12 mouse cellular contexts compared by ENCODE assay signal in the genomic region with DNA sequence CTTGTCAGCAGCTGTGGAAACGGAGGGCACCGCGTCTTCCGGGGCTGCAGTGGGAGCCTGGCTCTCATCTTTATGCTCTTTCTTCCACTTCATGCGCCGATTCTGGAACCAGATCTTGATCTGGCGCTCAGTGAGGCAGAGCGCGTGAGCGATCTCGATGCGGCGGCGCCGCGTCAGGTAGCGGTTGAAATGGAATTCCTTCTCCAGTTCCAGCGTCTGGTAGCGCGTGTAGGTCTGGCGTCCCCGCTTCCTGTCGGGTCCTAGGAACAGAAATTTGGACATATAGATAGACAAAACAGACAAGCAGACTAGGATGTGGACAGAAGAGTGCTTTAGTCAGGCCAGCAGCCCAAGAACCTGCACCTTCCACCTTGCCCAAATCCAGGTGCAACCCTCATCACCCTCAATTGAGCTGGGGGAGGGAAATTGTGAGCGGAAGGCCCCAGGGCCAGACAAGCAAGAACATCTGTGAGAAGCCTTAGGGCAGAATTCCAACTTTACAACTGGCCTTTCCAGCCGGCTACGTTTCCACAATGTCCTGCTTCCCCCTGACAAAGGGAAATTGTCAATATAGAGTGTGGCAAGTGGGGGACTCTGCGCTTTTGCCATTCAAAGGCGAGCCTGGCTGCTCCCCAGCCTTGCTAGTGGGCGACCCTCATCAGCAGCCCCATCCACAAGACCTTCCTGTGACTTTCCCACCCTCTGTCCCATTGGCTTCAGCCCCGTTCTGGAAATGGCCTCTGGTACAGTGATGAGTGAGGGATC. TPM values are rescaled to one million over a fixed set of nuclear protein-coding genes. Genes with fewer than 3 reads are reported as not detected.
DNase-seq lines count a peak whose midpoint lies in the region; ATAC-seq and TF ChIP-seq lines count a peak whose summit lies in the region.
"Had no signal": no experiment of that assay in that cellular context is flagged by ENCODE, and none has a peak within 500 bp of the region (broad histone marks: within the 10 kb centered on the region; RNA-seq: fewer than 3 reads in every experiment).

No protein-coding gene starts in this region.

- H3K9ac ChIP-seq in intestine, embryonic 15.5 days = peak overlapping the region; percentile 22
- peak overlapping the region; percentile 71 for H3K9ac ChIP-seq in limb, embryonic 14.5 days (ENCODE audit: low read depth, low read length, severe bottlenecking)
- no peak overlapping the region for H3K9ac ChIP-seq in forebrain, embryonic 15.5 days (replicated peaks)

- H3K27ac ChIP-seq in intestine, embryonic 15.5 days = no peak overlapping the region
- peak overlapping the region; percentile 58; the same call in 1 of the 2 replicates for H3K27ac ChIP-seq in limb, embryonic 14.5 days (replicated peaks; ENCODE audit: low read depth, low read length)
- no peak overlapping the region for H3K27ac ChIP-seq in forebrain, embryonic 15.5 days (replicated peaks)

- DNase-seq in heart, adult 11 months = peak; percentile 88
- no peak for DNase-seq in heart, postnatal 10 days
- DNase-seq in limb, embryonic 14.5 days (ENCODE audit: low spot score) = peak; percentile 54
- no peak for DNase-seq in embryo, embryonic 9.5 days (ENCODE audit: extremely low spot score)
- DNase-seq: cerebellum, adult 11 months; thymus, adult 2 months had no signal

- peak overlapping the region; percentile 47 for H3ac ChIP-seq in C2C12 (ENCODE audit: control insufficient read depth, insufficient read length, low read depth)

- H3K4me2 ChIP-seq in intestine, embryonic 15.5 days (replicated peaks) = peak overlapping the region; percentile 77
- H3K4me2 ChIP-seq in limb, embryonic 14.5 days (replicated peaks; ENCODE audit: low read depth, low read length, severe bottlenecking) = peak overlapping the region; percentile 96
- H3K4me2 ChIP-seq in forebrain, embryonic 15.5 days (replicated peaks) = no peak overlapping the region

- 11% methylated on average over 30 of the region's 30 CpGs for WGBS in intestine, embryonic 15.5 days
- WGBS in limb, embryonic 14.5 days = 4% methylated on average over 30 of the region's 30 CpGs
- 1% methylated on average over 30 of the region's 30 CpGs for WGBS in forebrain, embryonic 15.5 days

- ATAC-seq in intestine, embryonic 15.5 days = no peak
- no peak for ATAC-seq in limb, embryonic 14.5 days (ENCODE audit: low FRiP score, low read depth)
- no peak for ATAC-seq in activated CD4-positive, CD25-positive, alpha-beta regulatory T cell, adult 4 months
- ATAC-seq in forebrain, embryonic 15.5 days (replicated peaks) = no peak
- ATAC-seq: forebrain, embryonic 14.5 days had no signal

- no peaks in the 10 kb centered on the region for H3K9me3 ChIP-seq in intestine, embryonic 15.5 days
- H3K9me3 ChIP-seq in limb, embryonic 14.5 days (ENCODE audit: control insufficient read depth, low read length) = no peaks in the 10 kb centered on the region
- no peaks in the 10 kb centered on the region for H3K9me3 ChIP-seq in forebrain, embryonic 15.5 days

- no peak for TF ChIP-seq POLR2A in limb, embryonic 14.5 days (IDR thresholded peaks at IDR 0.05; ENCODE audit: borderline replicate concordance, extremely low read depth, insufficient read depth, insufficient read length)

- intact Hi-C loops in heart, postnatal 10 days (cut with DNase I) = no loop called here

- H3K79me2 ChIP-seq in C2C12 (ENCODE audit: control insufficient read depth, insufficient read depth) = peaks cover 67% of the 10 kb centered on the region

- peaks cover 26% of the 10 kb centered on the region for H3K4me1 ChIP-seq in intestine, embryonic 15.5 days (replicated peaks)
- H3K4me1 ChIP-seq in limb, embryonic 14.5 days (ENCODE audit: control insufficient read depth, insufficient read depth, low read length) = peaks cover 45% of the 10 kb centered on the region
- peaks cover 14% of the 10 kb centered on the region for H3K4me1 ChIP-seq in forebrain, embryonic 15.5 days

- peak overlapping the region; percentile 57 for H3K4me3 ChIP-seq in C2C12 (ENCODE audit: insufficient read depth, poor library complexity, severe bottlenecking)
- peak overlapping the region; percentile 42 for H3K4me3 ChIP-seq in intestine, embryonic 15.5 days (replicated peaks)
- peak overlapping the region; percentile 65 for H3K4me3 ChIP-seq in limb, embryonic 14.5 days (replicated peaks; ENCODE audit: low read length)
- H3K4me3 ChIP-seq in forebrain, embryonic 15.5 days = no peak overlapping the region

- peaks cover 26% of the 10 kb centered on the region for H3K79me3 ChIP-seq in C2C12 (ENCODE audit: low read depth)

- no peaks in the 10 kb centered on the region for H3K27me3 ChIP-seq in C2C12 (ENCODE audit: control insufficient read depth, insufficient read depth, insufficient read length)
- peaks cover 83% of the 10 kb centered on the region for H3K27me3 ChIP-seq in intestine, embryonic 15.5 days (replicated peaks)
- peaks cover 28% of the 10 kb centered on the region for H3K27me3 ChIP-seq in limb, embryonic 14.5 days (ENCODE audit: control insufficient read depth, insufficient read depth, low read length)
- H3K27me3 ChIP-seq in forebrain, embryonic 15.5 days = peaks cover 99% of the 10 kb centered on the region

- TF ChIP-seq CTCF in C2C12 (IDR thresholded peaks at IDR 0.05; ENCODE audit: control insufficient read depth, insufficient read depth, insufficient read length) = no peak

- no peaks in the 10 kb centered on the region for H3K36me3 ChIP-seq in C2C12 (ENCODE audit: control insufficient read depth, insufficient read depth)
- H3K36me3 ChIP-seq in intestine, embryonic 15.5 days = no peaks in the 10 kb centered on the region
- H3K36me3 ChIP-seq in limb, embryonic 14.5 days (ENCODE audit: control insufficient read depth, insufficient read depth, low read length) = no peaks in the 10 kb centered on the region
- H3K36me3 ChIP-seq in forebrain, embryonic 15.5 days = no peaks in the 10 kb centered on the region

TF ChIP-seq in C2C12, 6 proteins besides CTCF, POLR2A, EP300 and RAD21:
- TF ChIP-seq MYOD1 (IDR thresholded peaks at IDR 0.05; ENCODE audit: control insufficient read depth, insufficient read length, low read depth) = no peak
- no peak for TF ChIP-seq MAX (IDR thresholded peaks at IDR 0.05)
- TF ChIP-seq USF1 (IDR thresholded peaks at IDR 0.05; ENCODE audit: low read depth) = no peak
- TF ChIP-seq FOSL1 (IDR thresholded peaks at IDR 0.05; ENCODE audit: insufficient read depth, low read length, poor library complexity, severe bottlenecking) = no peak
- TF ChIP-seq MYOG (IDR thresholded peaks at IDR 0.05; ENCODE audit: control insufficient read depth, extremely low read depth, insufficient read length) = no peak
- no peak for TF ChIP-seq CEBPB (IDR thresholded peaks at IDR 0.05; ENCODE audit: low read depth)

RNA-seq across cellular contexts. Expression of a gene that starts 2.8 kb away (rescaled TPM):
- total RNA-seq in heart, postnatal 10 days (2021) = not detected
- 0.75 TPM for polyA plus RNA-seq in C2C12 (2012; fragmentation: generic; extraction: Trizol)
- not detected in 2 replicates for polyA plus RNA-seq in intestine, embryonic 15.5 days (2015; fragmentation: Nextera tagmentation; extraction: Ambion mirVana)
- 3.2 and 4.6 TPM in 2 replicates for polyA plus RNA-seq in limb, embryonic 14.5 days (2012; rRNA removed)
- 1.1 TPM in 1 of 2 replicates, not detected in the other for polyA plus RNA-seq in limb, embryonic 14.5 days (2014; fragmentation: Nextera tagmentation; extraction: Ambion mirVana)
- not detected for polyA plus RNA-seq in activated CD4-positive, CD25-positive, alpha-beta regulatory T cell, adult 4 months (2017; shearing (Covaris generic))
- not detected in 2 replicates for polyA plus RNA-seq in forebrain, embryonic 15.5 days (2015; fragmentation: Nextera tagmentation; extraction: Ambion mirVana)
- total RNA-seq: left cerebral cortex, adult 8-10 months had no signal
- polyA plus RNA-seq: forebrain, embryonic 14.5 days had no signal

RNA-seq across cellular contexts. Expression of a gene that starts 2.8 kb away (rescaled TPM):
- total RNA-seq in heart, postnatal 10 days (2021) = 1 to 10 TPM; 1.5 TPM
- 0.67 TPM for polyA plus RNA-seq in C2C12 (2012; fragmentation: generic; extraction: Trizol)
- 5.8 and 6.2 TPM in 2 replicates for polyA plus RNA-seq in intestine, embryonic 15.5 days (2015; fragmentation: Nextera tagmentation; extraction: Ambion mirVana)
- polyA plus RNA-seq in limb, embryonic 14.5 days (2012; rRNA removed) = 12.0 and 15.9 TPM in 2 replicates
- polyA plus RNA-seq in limb, embryonic 14.5 days (2014; fragmentation: Nextera tagmentation; extraction: Ambion mirVana) = 2.7 and 3.4 TPM in 2 replicates
- under 1 TPM in 1 of 2 experiments, not detected in 1; 0.21 TPM for polyA plus RNA-seq in activated CD4-positive, CD25-positive, alpha-beta regulatory T cell, adult 4 months (2017; shearing (Covaris generic))
- not detected in 2 replicates for polyA plus RNA-seq in forebrain, embryonic 15.5 days (2015; fragmentation: Nextera tagmentation; extraction: Ambion mirVana)
- total RNA-seq: left cerebral cortex, adult 8-10 months had no signal
- polyA plus RNA-seq: forebrain, embryonic 14.5 days had no signal

RNA-seq across cellular contexts. Expression of a gene that starts 5.7 kb away (rescaled TPM):
- total RNA-seq in heart, postnatal 10 days (2021) = under 1 TPM; 0.40 to 0.41 TPM
- polyA plus RNA-seq in C2C12 (2012; fragmentation: generic; extraction: Trizol) = 7.5 TPM
- polyA plus RNA-seq in intestine, embryonic 15.5 days (2015; fragmentation: Nextera tagmentation; extraction: Ambion mirVana) = 7.5 and 9.4 TPM in 2 replicates
- 15.8 and 17.0 TPM in 2 replicates for polyA plus RNA-seq in limb, embryonic 14.5 days (2012; rRNA removed)
- 8.9 and 10.1 TPM in 2 replicates for polyA plus RNA-seq in limb, embryonic 14.5 days (2014; fragmentation: Nextera tagmentation; extraction: Ambion mirVana)
- polyA plus RNA-seq in activated CD4-positive, CD25-positive, alpha-beta regulatory T cell, adult 4 months (2017; shearing (Covaris generic)) = not detected
- not detected in 2 replicates for polyA plus RNA-seq in forebrain, embryonic 15.5 days (2015; fragmentation: Nextera tagmentation; extraction: Ambion mirVana)
- total RNA-seq: left cerebral cortex, adult 8-10 months had no signal
- polyA plus RNA-seq: forebrain, embryonic 14.5 days had no signal

RNA-seq across cellular contexts. Expression of a gene that starts 7.4 kb away (rescaled TPM):
- not detected for total RNA-seq in heart, postnatal 10 days (2021)
- polyA plus RNA-seq in C2C12 (2012; fragmentation: generic; extraction: Trizol) = 0.96 TPM
- 2.2 and 2.3 TPM in 2 replicates for polyA plus RNA-seq in intestine, embryonic 15.5 days (2015; fragmentation: Nextera tagmentation; extraction: Ambion mirVana)
- 3.9 and 4.3 TPM in 2 replicates for polyA plus RNA-seq in limb, embryonic 14.5 days (2012; rRNA removed)
- 0.66 and 0.94 TPM in 2 replicates for polyA plus RNA-seq in limb, embryonic 14.5 days (2014; fragmentation: Nextera tagmentation; extraction: Ambion mirVana)
- polyA plus RNA-seq in activated CD4-positive, CD25-positive, alpha-beta regulatory T cell, adult 4 months (2017; shearing (Covaris generic)) = not detected
- polyA plus RNA-seq in forebrain, embryonic 15.5 days (2015; fragmentation: Nextera tagmentation; extraction: Ambion mirVana) = not detected in 2 replicates
- total RNA-seq: left cerebral cortex, adult 8-10 months had no signal
- polyA plus RNA-seq: forebrain, embryonic 14.5 days had no signal

RNA-seq across cellular contexts. Expression of a gene that starts 11.6 kb away (rescaled TPM):
- 1 to 10 TPM; 1.2 to 1.6 TPM for total RNA-seq in heart, postnatal 10 days (2021)
- 1.5 TPM for polyA plus RNA-seq in C2C12 (2012; fragmentation: generic; extraction: Trizol)
- 22.9 and 25.1 TPM in 2 replicates for polyA plus RNA-seq in intestine, embryonic 15.5 days (2015; fragmentation: Nextera tagmentation; extraction: Ambion mirVana)
- 11.0 and 12.3 TPM in 2 replicates for polyA plus RNA-seq in limb, embryonic 14.5 days (2012; rRNA removed)
- 3.4 and 3.8 TPM in 2 replicates for polyA plus RNA-seq in limb, embryonic 14.5 days (2014; fragmentation: Nextera tagmentation; extraction: Ambion mirVana)
- polyA plus RNA-seq in activated CD4-positive, CD25-positive, alpha-beta regulatory T cell, adult 4 months (2017; shearing (Covaris generic)) = not detected
- polyA plus RNA-seq in forebrain, embryonic 15.5 days (2015; fragmentation: Nextera tagmentation; extraction: Ambion mirVana) = not detected in 2 replicates
- total RNA-seq: left cerebral cortex, adult 8-10 months had no signal
- polyA plus RNA-seq: forebrain, embryonic 14.5 days had no signal

Comparison
In these comparisons a context has a peak if more than half of its experiments do, and no peak if none do; other contexts are left out.
1. DNase-seq: peak in heart, adult 11 months (single experiment) and limb, embryonic 14.5 days (single experiment); none in heart, postnatal 10 days (0 of 2) and embryo, embryonic 9.5 days (single experiment).